Mouse (Mus musculus): ENCODE data around the gene Col6a4. TPM values are rescaled to one million over a fixed set of nuclear protein-coding genes. Genes with fewer than 3 reads are reported as not detected.

The Col6a4 gene
- polyA plus RNA-seq (2012; rRNA removed) (0.09 TPM in 1 of 2 replicates, not detected in the other), polyA plus RNA-seq (2014; fragmentation: Nextera tagmentation; extraction: Ambion mirVana) (0.08 TPM in 1 of 2 replicates, not detected in the other)

DNA sequence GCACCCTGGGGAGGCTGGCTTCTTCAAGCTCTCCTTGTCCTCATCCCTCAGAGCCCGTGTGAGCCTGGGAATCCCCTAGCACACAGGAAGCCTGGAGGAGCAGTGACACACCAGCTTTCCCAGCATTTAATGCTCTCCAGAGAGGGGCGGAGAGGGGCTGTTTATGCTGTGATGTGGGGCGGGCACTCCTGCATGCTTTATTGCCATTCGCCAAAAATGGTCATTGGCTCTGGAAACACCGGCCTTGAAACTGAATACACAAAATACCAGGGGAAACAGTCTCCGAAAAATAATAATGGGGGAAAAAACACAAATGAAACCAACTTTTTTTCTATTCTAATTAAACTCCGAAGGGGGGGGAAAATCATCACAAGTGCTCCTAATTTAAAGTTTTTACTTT is at the start of gene Col6a4:
TSS of gene Col6a4 (minus strand) at position 101 of the 400 bp plus-strand sequence.
- no peak within 1 kb of the TSS for H3K9ac ChIP-seq (replicated peaks)
- no peaks in the 10 kb centered on the region for H3K36me3 ChIP-seq (replicated peaks; ENCODE audit: control insufficient read depth, insufficient read depth, low read depth)
- H3K9me3 ChIP-seq (ENCODE audit: control insufficient read depth, low read length) = no peaks in the 10 kb centered on the region
- H3K27ac ChIP-seq = no peak within 1 kb of the TSS
- WGBS (ENCODE audit: insufficient replicate concordance) = 53% methylated on average over 7 of the region's 7 CpGs
- H3K27me3 ChIP-seq (ENCODE audit: control insufficient read depth, insufficient read depth, low read length) = no peaks in the 10 kb centered on the region
- no peak within 1 kb of the TSS for H3K4me3 ChIP-seq (ENCODE audit: insufficient read depth in 1 of 2, low read depth in 2 of 2, low read length in 2 of 2)
- no peaks in the 10 kb centered on the region for H3K4me1 ChIP-seq (replicated peaks; ENCODE audit: control insufficient read depth in 2 of 2, insufficient read depth in 2 of 2, low read length in 1 of 2)
- no peak within 1 kb of the TSS for H3K4me2 ChIP-seq (ENCODE audit: low read depth)
- no peak for DNase-seq (ENCODE audit: low read depth in 3 of 3, low spot score in 3 of 3)
- no peak for ATAC-seq (ENCODE audit: insufficient read depth)
- TF ChIP-seq CTCF (IDR thresholded peaks at IDR 0.05; ENCODE audit: low read depth) (no peak), EP300 (IDR thresholded peaks at IDR 0.05; ENCODE audit: low read depth) (no peak)

DNA sequence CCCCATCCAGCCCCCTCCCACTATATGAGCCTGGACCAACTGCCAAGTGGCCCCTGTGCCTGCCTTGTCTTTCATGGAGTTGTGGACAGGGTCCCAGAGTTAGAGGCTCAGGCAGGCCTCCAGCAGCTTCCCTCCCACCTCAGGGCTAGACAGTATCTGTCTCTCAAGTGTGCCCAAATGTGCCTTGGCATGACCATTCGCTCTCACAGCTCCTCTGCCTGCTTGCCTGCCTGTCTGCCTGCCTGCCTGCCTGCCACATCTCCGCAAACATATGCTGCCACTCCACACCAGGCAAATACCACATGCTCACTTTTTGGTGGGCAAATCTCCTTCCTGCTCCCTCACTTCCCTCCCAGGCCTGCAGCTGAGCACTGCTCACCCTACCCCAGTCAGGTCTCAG is 49.0 kb upstream of the Col6a4 start:
- Histone ChIP-seq H3K9me3 (ENCODE audit: control insufficient read depth, low read length) (no peaks in the 10 kb centered on the region), H3K36me3 (replicated peaks; ENCODE audit: control insufficient read depth, insufficient read depth, low read depth) (no peaks in the 10 kb centered on the region), H3K9ac (replicated peaks) (no peak overlapping the region), H3K4me1 (replicated peaks; ENCODE audit: control insufficient read depth in 2 of 2, insufficient read depth in 2 of 2, low read length in 1 of 2) (no peaks in the 10 kb centered on the region), H3K4me3 (ENCODE audit: insufficient read depth in 1 of 2, low read depth in 2 of 2, low read length in 2 of 2) (no peak overlapping the region), H3K27ac (no peak overlapping the region), H3K4me2 (ENCODE audit: low read depth) (no peak overlapping the region), H3K27me3 (ENCODE audit: control insufficient read depth, insufficient read depth, low read length) (peaks cover 37% of the 10 kb centered on the region)
- no peak for ATAC-seq (ENCODE audit: insufficient read depth)
- DNase-seq (ENCODE audit: low read depth in 3 of 3, low spot score in 3 of 3) = no peak
- TF ChIP-seq EP300 (IDR thresholded peaks at IDR 0.05; ENCODE audit: low read depth) = no peak
- no peak for TF ChIP-seq CTCF (IDR thresholded peaks at IDR 0.05; ENCODE audit: low read depth)
- WGBS (ENCODE audit: insufficient replicate concordance) = 53% methylated on average over 2 of the region's 2 CpGs

DNA sequence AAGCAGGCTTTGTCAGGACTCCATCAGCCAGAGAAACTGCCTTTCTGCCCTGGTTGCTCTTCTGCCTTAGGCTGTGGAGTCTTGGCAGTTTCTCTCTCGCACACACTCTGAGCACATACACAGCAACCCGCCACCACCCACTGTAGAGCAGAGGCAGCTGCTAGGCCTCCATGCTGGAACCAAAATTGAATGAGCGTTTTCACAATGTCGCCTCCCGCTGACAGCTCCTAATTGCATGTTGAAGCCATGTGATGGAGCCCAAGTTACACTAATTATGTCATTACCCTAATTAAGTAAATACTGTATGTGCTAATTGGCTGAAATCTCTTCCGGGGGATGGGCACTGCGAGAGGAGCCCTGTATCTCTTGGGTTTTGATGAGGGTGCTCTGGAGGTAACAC is 47.6 kb upstream of the Col6a4 start:
- H3K4me2 ChIP-seq (ENCODE audit: low read depth) = no peak overlapping the region
- H3K9ac ChIP-seq (replicated peaks) = no peak overlapping the region
- ATAC-seq (ENCODE audit: insufficient read depth) (no peak), DNase-seq (ENCODE audit: low read depth in 3 of 3, low spot score in 3 of 3) (no peak)
- TF ChIP-seq CTCF (IDR thresholded peaks at IDR 0.05; ENCODE audit: low read depth) = no peak
- no peak for TF ChIP-seq EP300 (IDR thresholded peaks at IDR 0.05; ENCODE audit: low read depth)
- no peak overlapping the region for H3K27ac ChIP-seq
- H3K27me3 ChIP-seq (ENCODE audit: control insufficient read depth, insufficient read depth, low read length) = peaks cover 23% of the 10 kb centered on the region
- H3K9me3 ChIP-seq (ENCODE audit: control insufficient read depth, low read length) = no peaks in the 10 kb centered on the region
- no peaks in the 10 kb centered on the region for H3K4me1 ChIP-seq (replicated peaks; ENCODE audit: control insufficient read depth in 2 of 2, insufficient read depth in 2 of 2, low read length in 1 of 2)
- WGBS (ENCODE audit: insufficient replicate concordance) = 57% methylated on average over 7 of the region's 7 CpGs
- no peak overlapping the region for H3K4me3 ChIP-seq (ENCODE audit: insufficient read depth in 1 of 2, low read depth in 2 of 2, low read length in 2 of 2)
- H3K36me3 ChIP-seq (replicated peaks; ENCODE audit: control insufficient read depth, insufficient read depth, low read depth) = no peaks in the 10 kb centered on the region

DNA sequence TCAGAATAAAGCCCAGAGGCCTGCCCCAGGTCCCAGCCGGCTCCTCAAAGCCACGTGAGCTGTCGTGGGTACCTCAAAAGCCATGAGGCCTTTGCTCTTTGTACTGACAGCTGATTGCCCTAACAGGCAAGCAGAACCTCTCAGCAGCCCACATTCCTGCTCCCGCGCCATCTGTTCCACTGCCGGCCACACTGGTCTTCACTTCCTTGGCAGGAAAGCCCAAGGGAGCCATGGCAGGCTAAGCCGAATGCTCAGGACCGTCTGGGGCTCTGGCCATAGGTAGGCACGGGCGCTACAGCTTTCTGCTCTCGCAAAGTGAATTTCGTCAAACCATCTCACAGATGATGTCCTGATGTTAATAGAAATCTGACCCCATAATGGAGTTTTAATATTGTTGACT is 45.4 kb upstream of the Col6a4 start:
- 59% methylated on average over 12 of the region's 12 CpGs for WGBS (ENCODE audit: insufficient replicate concordance)
- Histone ChIP-seq H3K4me2 (ENCODE audit: low read depth) (no peak overlapping the region), H3K4me3 (ENCODE audit: insufficient read depth in 1 of 2, low read depth in 2 of 2, low read length in 2 of 2) (no peak overlapping the region), H3K27me3 (ENCODE audit: control insufficient read depth, insufficient read depth, low read length) (peaks cover under 1% of the 10 kb centered on the region; the same call in 1 of the 2 replicates), H3K36me3 (replicated peaks; ENCODE audit: control insufficient read depth, insufficient read depth, low read depth) (no peaks in the 10 kb centered on the region), H3K9me3 (ENCODE audit: control insufficient read depth, low read length) (no peaks in the 10 kb centered on the region), H3K4me1 (replicated peaks; ENCODE audit: control insufficient read depth in 2 of 2, insufficient read depth in 2 of 2, low read length in 1 of 2) (no peaks in the 10 kb centered on the region), H3K27ac (no peak overlapping the region), H3K9ac (replicated peaks) (no peak overlapping the region)
- ATAC-seq (ENCODE audit: insufficient read depth) (no peak), DNase-seq (ENCODE audit: low read depth in 3 of 3, low spot score in 3 of 3) (no peak)
- TF ChIP-seq EP300 (IDR thresholded peaks at IDR 0.05; ENCODE audit: low read depth) (no peak), CTCF (IDR thresholded peaks at IDR 0.05; ENCODE audit: low read depth) (no peak)

DNA sequence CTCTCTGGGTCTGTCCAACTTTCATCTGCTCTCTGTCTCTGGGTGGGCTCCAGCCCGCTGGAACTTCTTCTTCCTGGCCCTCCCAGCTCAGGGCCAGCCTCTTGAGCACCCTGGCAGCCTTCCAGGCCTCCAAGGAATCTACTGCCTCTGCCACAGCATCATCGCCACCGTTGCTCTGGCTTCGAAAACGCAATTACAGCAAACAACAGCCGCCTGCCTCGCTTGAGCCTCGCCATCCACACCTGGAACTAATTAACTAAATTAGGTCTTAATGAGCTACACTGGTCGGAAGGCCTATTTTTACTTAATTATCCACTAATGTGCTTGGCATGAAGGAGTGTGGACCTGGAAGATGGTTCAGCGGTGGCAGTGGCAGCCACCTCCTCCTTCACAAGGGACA is 43.2 kb upstream of the Col6a4 start:
- DNase-seq (ENCODE audit: low read depth in 3 of 3, low spot score in 3 of 3) = no peak
- no peak overlapping the region for H3K27ac ChIP-seq
- no peak overlapping the region for H3K9ac ChIP-seq (replicated peaks)
- H3K4me1 ChIP-seq (replicated peaks; ENCODE audit: control insufficient read depth in 2 of 2, insufficient read depth in 2 of 2, low read length in 1 of 2) = no peaks in the 10 kb centered on the region
- H3K36me3 ChIP-seq (replicated peaks; ENCODE audit: control insufficient read depth, insufficient read depth, low read depth) = no peaks in the 10 kb centered on the region
- no peaks in the 10 kb centered on the region for H3K9me3 ChIP-seq (ENCODE audit: control insufficient read depth, low read length)
- no peak for TF ChIP-seq CTCF (IDR thresholded peaks at IDR 0.05; ENCODE audit: low read depth)
- TF ChIP-seq EP300 (IDR thresholded peaks at IDR 0.05; ENCODE audit: low read depth) = no peak
- no peaks in the 10 kb centered on the region for H3K27me3 ChIP-seq (ENCODE audit: control insufficient read depth, insufficient read depth, low read length)
- H3K4me2 ChIP-seq (ENCODE audit: low read depth) = no peak overlapping the region
- no peak overlapping the region for H3K4me3 ChIP-seq (ENCODE audit: insufficient read depth in 1 of 2, low read depth in 2 of 2, low read length in 2 of 2)
- WGBS (ENCODE audit: insufficient replicate concordance) = 59% methylated on average over 10 of the region's 10 CpGs
- no peak for ATAC-seq (ENCODE audit: insufficient read depth)

All from liver, embryonic 14.5 days (tissue).